Mouse (Mus musculus) kidney, adult 2 months (tissue): ENCODE measurements around the gene Frmd4a.

Experiments
- CTCF ChIP-seq: fragments of 200-500 bp; conservative IDR thresholded peaks from 2 replicates; pipeline ENCODE4 v1.5.1; 2011; ENCODE audit warnings: low read depth, mild to moderate bottlenecking, control low read depth, low read length, moderate library complexity, mixed read lengths; ENCODE audit not compliant: insufficient read depth, insufficient read length
- POLR2A ChIP-seq: fragments of 200-500 bp; IDR thresholded peaks from one replicate; pipeline ENCODE4 v1.6.1; 2011; ENCODE audit warnings: low read depth, low read length, control low read depth

DNA sequence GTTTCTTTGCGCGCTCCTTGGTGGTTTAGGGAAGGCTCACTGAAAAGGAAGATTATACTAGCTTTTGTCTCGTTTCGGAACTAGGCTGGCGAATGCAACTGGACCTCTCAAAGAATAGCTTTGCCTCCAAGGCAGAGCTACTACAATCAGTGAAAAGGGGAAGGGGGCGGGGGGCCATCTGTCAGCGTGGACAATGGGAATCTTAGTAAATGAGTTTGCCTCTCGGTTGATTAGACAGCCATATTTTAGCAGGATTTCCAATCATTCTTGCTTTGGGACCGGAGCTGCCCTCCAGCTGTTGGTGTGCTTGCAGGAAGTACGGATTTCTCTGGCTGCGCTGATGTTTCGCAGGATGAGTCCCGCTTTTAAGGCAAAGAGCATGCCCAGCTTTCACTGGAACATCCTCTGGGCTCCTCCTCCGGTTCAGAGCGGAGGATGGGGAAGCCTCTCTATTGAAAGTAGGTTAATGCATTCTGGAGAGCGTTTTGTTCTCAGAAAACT, 135.7 kb downstream of the Frmd4a start:
- no peak for TF ChIP-seq POLR2A
- no peak for TF ChIP-seq CTCF
